ENCODE assay signal across 21 mouse cellular contexts in the genomic region with DNA sequence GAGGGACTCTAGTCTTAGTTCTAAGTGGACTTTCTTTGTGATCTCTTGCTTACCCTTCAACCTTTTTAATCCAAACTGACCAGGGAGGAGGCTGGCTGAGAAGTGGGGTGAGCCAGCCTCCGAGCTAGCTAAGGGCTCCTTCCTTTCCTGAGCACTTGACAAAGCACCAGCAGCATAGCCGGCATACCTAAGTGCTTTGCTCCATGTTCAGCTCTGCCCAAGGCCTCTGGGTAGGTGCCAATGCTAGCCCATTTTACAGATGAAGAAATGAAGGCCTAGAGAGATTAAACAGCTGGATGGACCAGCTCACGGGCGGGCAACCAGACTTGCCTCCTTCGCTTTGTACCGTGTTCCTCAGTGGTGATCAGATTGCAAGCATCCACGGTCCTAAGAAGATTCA. TPM values are rescaled to one million over a fixed set of nuclear protein-coding genes. Genes with fewer than 3 reads are reported as not detected.
DNase-seq lines count a peak whose midpoint lies in the region; ATAC-seq lines count a peak whose summit lies in the region.
"Had no signal": no experiment of that assay in that cellular context is flagged by ENCODE, and none has a peak within 500 bp of the region (broad histone marks: within the 10 kb centered on the region; RNA-seq: fewer than 3 reads in every experiment).

No protein-coding gene starts in this region.

- H3K9ac ChIP-seq in lung, embryonic 15.5 days = no peak overlapping the region
- no peak overlapping the region for H3K9ac ChIP-seq in limb, embryonic 12.5 days (replicated peaks)
- no peak overlapping the region for H3K9ac ChIP-seq in stomach, embryonic 15.5 days
- H3K9ac ChIP-seq in forebrain, embryonic 13.5 days = no peak overlapping the region

- H3K27ac ChIP-seq in lung, embryonic 15.5 days = no peak overlapping the region
- H3K27ac ChIP-seq in limb, embryonic 12.5 days = peak overlapping the region; percentile 23; the same call in 1 of the 2 replicates
- no peak overlapping the region for H3K27ac ChIP-seq in stomach, embryonic 15.5 days
- H3K27ac ChIP-seq in forebrain, embryonic 13.5 days = no peak overlapping the region
- H3K27ac ChIP-seq: hindbrain, embryonic 10.5 days had no signal

- no peaks in the 10 kb centered on the region for H3K36me3 ChIP-seq in lung, embryonic 15.5 days
- peaks cover 50% of the 10 kb centered on the region for H3K36me3 ChIP-seq in limb, embryonic 12.5 days
- no peaks in the 10 kb centered on the region for H3K36me3 ChIP-seq in stomach, embryonic 15.5 days
- H3K36me3 ChIP-seq in forebrain, embryonic 13.5 days (ENCODE audit: poor library complexity, severe bottlenecking) = no peaks in the 10 kb centered on the region
- H3K36me3 ChIP-seq: hindbrain, embryonic 10.5 days had no signal

- DNase-seq in heart, adult 11 months = peak; percentile 87
- DNase-seq in heart, postnatal 4 days = no peak
- no peak for DNase-seq in lung, adult 18-20 months
- DNase-seq in urinary bladder, adult 2 months (ENCODE audit: low spot score) = no peak
- DNase-seq: adrenal gland, postnatal 36 days; cerebellum, postnatal 10 days; kidney, adult 11 months; kidney, postnatal 25 days; left cerebral cortex, postnatal 4 days; lung, postnatal 4 days; midbrain, embryonic 14.5 days; right cerebral cortex, postnatal 14 days had no signal

- no peaks in the 10 kb centered on the region for H3K9me3 ChIP-seq in lung, embryonic 15.5 days
- no peaks in the 10 kb centered on the region for H3K9me3 ChIP-seq in limb, embryonic 12.5 days
- H3K9me3 ChIP-seq in stomach, embryonic 15.5 days = no peaks in the 10 kb centered on the region
- H3K9me3 ChIP-seq in forebrain, embryonic 13.5 days (replicated peaks) = no peaks in the 10 kb centered on the region
- H3K9me3 ChIP-seq: hindbrain, embryonic 10.5 days had no signal

- peak overlapping the region; percentile 85; the same call in 1 of the 2 replicates for H3K4me2 ChIP-seq in lung, embryonic 15.5 days
- H3K4me2 ChIP-seq in limb, embryonic 12.5 days = peak overlapping the region; percentile 89
- H3K4me2 ChIP-seq in stomach, embryonic 15.5 days = peak overlapping the region; percentile 81; the same call in 1 of the 2 replicates
- H3K4me2 ChIP-seq in forebrain, embryonic 13.5 days = no peak overlapping the region

- no peaks in the 10 kb centered on the region for H3K27me3 ChIP-seq in lung, embryonic 15.5 days
- no peaks in the 10 kb centered on the region for H3K27me3 ChIP-seq in limb, embryonic 12.5 days
- H3K27me3 ChIP-seq in stomach, embryonic 15.5 days (replicated peaks) = no peaks in the 10 kb centered on the region
- H3K27me3 ChIP-seq in forebrain, embryonic 13.5 days = peaks cover 17% of the 10 kb centered on the region

- ATAC-seq in lung, embryonic 15.5 days (ENCODE audit: borderline replicate concordance, extremely low read depth, low FRiP score, low TSS enrichment) = no peak
- ATAC-seq in limb, embryonic 12.5 days (ENCODE audit: insufficient number of reproducible peaks, insufficient read depth, low FRiP score, low TSS enrichment, low read depth) = no peak
- ATAC-seq in stomach, embryonic 15.5 days (ENCODE audit: insufficient read depth, low FRiP score, low read depth) = no peak
- ATAC-seq in forebrain, embryonic 13.5 days = no peak
- ATAC-seq: activated CD4-positive, CD25-positive, alpha-beta regulatory T cell, adult 4 months; forebrain, embryonic 14.5 days had no signal

- H3K4me3 ChIP-seq in lung, embryonic 15.5 days = no peak overlapping the region
- H3K4me3 ChIP-seq in limb, embryonic 12.5 days (replicated peaks) = peak overlapping the region; percentile 99
- no peak overlapping the region for H3K4me3 ChIP-seq in stomach, embryonic 15.5 days (replicated peaks)
- H3K4me3 ChIP-seq in forebrain, embryonic 13.5 days = no peak overlapping the region
- H3K4me3 ChIP-seq: hindbrain, embryonic 10.5 days had no signal

- peaks cover 73% of the 10 kb centered on the region for H3K4me1 ChIP-seq in lung, embryonic 15.5 days
- H3K4me1 ChIP-seq in limb, embryonic 12.5 days (replicated peaks) = peaks cover 74% of the 10 kb centered on the region
- peaks cover 59% of the 10 kb centered on the region for H3K4me1 ChIP-seq in stomach, embryonic 15.5 days
- peaks cover 37% of the 10 kb centered on the region for H3K4me1 ChIP-seq in forebrain, embryonic 13.5 days

- WGBS in lung, embryonic 15.5 days = 83% methylated on average over 7 of the region's 7 CpGs
- 89% methylated on average over 7 of the region's 7 CpGs for WGBS in limb, embryonic 12.5 days
- WGBS in stomach, embryonic 15.5 days = 80% methylated on average over 7 of the region's 7 CpGs
- 91% methylated on average over 7 of the region's 7 CpGs for WGBS in forebrain, embryonic 13.5 days

RNA-seq across cellular contexts. Expression of a gene that starts 3.1 kb away (rescaled TPM):
- total RNA-seq in heart, postnatal 4 days (2021) = 10 to 100 TPM; 22.1 to 27.7 TPM
- polyA plus RNA-seq in lung, embryonic 15.5 days (2015; fragmentation: Nextera tagmentation; extraction: Ambion mirVana) = 48.9 and 54.2 TPM in 2 replicates
- 100 and 102 TPM in 2 replicates for polyA plus RNA-seq in limb, embryonic 12.5 days (2016; fragmentation: Nextera tagmentation; extraction: Ambion mirVana)
- polyA plus RNA-seq in stomach, embryonic 15.5 days (2015; fragmentation: Nextera tagmentation; extraction: Ambion mirVana) = 60.6 and 65.7 TPM in 2 replicates
- polyA plus RNA-seq in forebrain, embryonic 13.5 days (2015; fragmentation: Nextera tagmentation; extraction: Ambion mirVana) = 7.6 and 9.1 TPM in 2 replicates
- polyA plus RNA-seq in urinary bladder, adult 2 months (2012; rRNA removed) = 53.7 and 67.1 TPM in 2 replicates
- total RNA-seq: CH12.LX had no signal

RNA-seq across cellular contexts. Expression of a gene that starts 26.4 kb away (rescaled TPM):
- total RNA-seq in heart, postnatal 4 days (2021) = under 1 TPM; 0.11 to 0.17 TPM
- 0.08 and 0.22 TPM in 2 replicates for polyA plus RNA-seq in lung, embryonic 15.5 days (2015; fragmentation: Nextera tagmentation; extraction: Ambion mirVana)
- polyA plus RNA-seq in limb, embryonic 12.5 days (2016; fragmentation: Nextera tagmentation; extraction: Ambion mirVana) = not detected in 2 replicates
- polyA plus RNA-seq in stomach, embryonic 15.5 days (2015; fragmentation: Nextera tagmentation; extraction: Ambion mirVana) = 0.54 and 0.68 TPM in 2 replicates
- not detected in 2 replicates for polyA plus RNA-seq in forebrain, embryonic 13.5 days (2015; fragmentation: Nextera tagmentation; extraction: Ambion mirVana)
- 0.28 and 0.53 TPM in 2 replicates for polyA plus RNA-seq in urinary bladder, adult 2 months (2012; rRNA removed)
- total RNA-seq: adrenal gland, postnatal 36 days; left cerebral cortex, postnatal 4 days had no signal
- polyA plus RNA-seq: activated CD4-positive, CD25-positive, alpha-beta regulatory T cell, adult 4 months; forebrain, embryonic 14.5 days; midbrain, embryonic 14.5 days; neural tube, embryonic 11.5 days had no signal
